Mouse (Mus musculus) cortical plate, adult 2 months (tissue): ENCODE results near the gene Bcr.

Experiments
- CTCF ChIP-seq: fragments of 200-500 bp; IDR thresholded peaks from 2 replicates; pipeline ENCODE4 v1.5.1; 2011; ENCODE audit warnings: mild to moderate bottlenecking, control low read depth, low read length; ENCODE audit not compliant: insufficient read depth; ENCODE audit errors: extremely low read depth
- POLR2A ChIP-seq: fragments of 200-500 bp; IDR thresholded peaks from 2 replicates; pipeline ENCODE4 v1.6.1; 2011; ENCODE audit warnings: mild to moderate bottlenecking, low read length, control low read depth; ENCODE audit not compliant: insufficient read depth; ENCODE audit errors: extremely low read depth

GRCm38 (mm10) chr10:75150361-75150760 lies 90.0 kb downstream of the Bcr start:
- TF ChIP-seq POLR2A (no peak), CTCF (no peak)
